In genomic region chr4:133687126-133687525, GRCm38 (mm10) we compare ENCODE assay signal across 27 mouse cellular contexts.
"Had no signal": no experiment of that assay in that cellular context is flagged by ENCODE, and none has a peak within 500 bp of the region (broad histone marks: within the 10 kb centered on the region; RNA-seq: fewer than 3 reads in every experiment).

No protein-coding gene starts in this region.

- ATAC-seq: hindbrain, embryonic 16.5 days; inflammation-experienced regulatory T-cells, adult 6 months; intestine, embryonic 15.5 days; intestine, postnatal 0 days; liver, embryonic 12.5 days had no signal

- H3K9me3 ChIP-seq: heart, embryonic 10.5 days; heart, embryonic 12.5 days; hindbrain, embryonic 10.5 days; hindbrain, embryonic 12.5 days; intestine, embryonic 15.5 days; kidney, embryonic 15.5 days; limb, embryonic 13.5 days; limb, embryonic 15.5 days; liver, embryonic 12.5 days had no signal

- H3K9ac ChIP-seq: heart, embryonic 12.5 days; hindbrain, embryonic 12.5 days; hindbrain, embryonic 14.5 days; intestine, embryonic 15.5 days; kidney, embryonic 15.5 days; limb, embryonic 13.5 days; limb, embryonic 15.5 days; liver, embryonic 12.5 days; liver, embryonic 14.5 days had no signal

- H3K27ac ChIP-seq: heart, embryonic 10.5 days; hindbrain, embryonic 10.5 days; hindbrain, embryonic 12.5 days; hindbrain, embryonic 14.5 days; intestine, embryonic 15.5 days; kidney, embryonic 15.5 days; kidney, postnatal 0 days; limb, embryonic 13.5 days; limb, embryonic 15.5 days; liver, embryonic 14.5 days had no signal

- H3K4me3 ChIP-seq: gastrocnemius, adult 2 months; heart, embryonic 10.5 days; heart, embryonic 12.5 days; hindbrain, embryonic 10.5 days; hindbrain, embryonic 12.5 days; intestine, embryonic 15.5 days; kidney, embryonic 15.5 days; limb, embryonic 13.5 days; limb, embryonic 15.5 days; liver, embryonic 12.5 days had no signal

- DNase-seq: gastrocnemius, adult 2 months; gastrocnemius, postnatal 10 days; gastrocnemius, postnatal 25 days; heart, adult 18-20 months; heart, postnatal 10 days; heart, postnatal 4 days; kidney, adult 2 months; kidney, adult 9 months; kidney, postnatal 14 days; kidney, postnatal 36 days; layer of hippocampus, adult 9-11 months; layer of hippocampus, postnatal 36 days had no signal

- H3K4me1 ChIP-seq: hindbrain, embryonic 10.5 days had no signal

- H3K27me3 ChIP-seq: heart, embryonic 12.5 days; hindbrain, embryonic 12.5 days; intestine, embryonic 15.5 days; kidney, embryonic 15.5 days; limb, embryonic 13.5 days; limb, embryonic 15.5 days; liver, embryonic 12.5 days had no signal

- H3K4me2 ChIP-seq: heart, embryonic 12.5 days; hindbrain, embryonic 12.5 days; hindbrain, embryonic 14.5 days; intestine, embryonic 15.5 days; kidney, embryonic 15.5 days; limb, embryonic 13.5 days; limb, embryonic 15.5 days; liver, embryonic 12.5 days had no signal
